Mouse (Mus musculus): ENCODE data around the gene Apol9a.

GRCm38 (mm10) chr15:77363578-77363977 is 47.4 kb downstream of the Apol9a start:
- TF ChIP-seq HCFC1 (IDR thresholded peaks at IDR 0.05; ENCODE audit: borderline replicate concordance, insufficient read depth, low read length), result no peak
- no peak for TF ChIP-seq ZNF384 (IDR thresholded peaks at IDR 0.05; ENCODE audit: low read depth, low read length)
- no peak for TF ChIP-seq MAFK (IDR thresholded peaks at IDR 0.05; ENCODE audit: insufficient read depth, low read depth, low read length)

Data from ES-E14 (cell line).